Mouse (Mus musculus): ENCODE results near the gene Cacna2d3. TPM values are rescaled to one million over a fixed set of nuclear protein-coding genes. Genes with fewer than 3 reads are reported as not detected.

Gene Cacna2d3
- total RNA-seq, 2 experiments from 2014 or later, result 112 to 115 TPM

DNA sequence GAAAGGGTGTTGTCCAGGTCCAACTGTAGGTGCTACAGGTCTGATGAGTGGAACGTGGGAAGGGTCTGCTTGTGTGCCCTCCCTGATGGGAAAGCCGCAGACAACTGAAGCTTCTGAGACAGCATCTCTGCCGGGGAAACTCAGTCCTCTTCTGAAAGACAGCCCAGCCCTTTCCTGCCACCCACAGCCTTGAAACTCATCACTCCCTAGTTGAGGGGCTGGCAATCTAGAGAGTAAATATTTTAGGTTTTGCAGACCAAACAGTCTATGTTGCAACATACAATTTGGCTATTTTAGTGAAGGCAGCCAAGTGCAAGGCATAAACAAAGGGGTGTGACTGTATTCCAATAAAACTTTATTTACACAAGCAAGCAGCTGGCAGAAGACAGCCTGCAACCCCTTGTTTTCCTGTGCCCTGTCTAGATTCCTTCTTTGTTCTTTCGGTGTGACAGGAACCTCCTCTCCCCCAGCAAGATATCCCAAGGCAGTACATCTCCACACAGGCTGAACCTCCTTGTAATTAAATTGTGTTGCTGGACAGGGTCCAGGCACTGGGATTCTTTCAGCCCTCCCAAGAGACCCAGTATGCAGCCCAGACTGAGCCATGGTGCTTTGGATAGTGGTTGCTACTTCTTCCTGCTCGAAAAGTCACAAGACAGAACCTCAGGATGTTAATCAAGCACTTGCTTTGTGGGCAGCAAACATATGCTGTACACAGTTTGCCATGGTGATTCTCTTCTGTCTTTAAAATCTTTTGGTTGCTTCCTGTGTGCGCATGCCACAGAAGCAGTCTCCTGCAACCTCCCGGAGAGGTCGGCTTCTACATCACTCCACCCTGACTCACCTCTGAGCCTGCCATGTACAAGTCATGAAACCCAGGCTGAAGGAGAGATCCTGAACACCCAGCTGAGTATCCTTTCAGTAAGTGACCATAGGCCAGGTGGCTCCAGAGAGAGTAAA is 317.5 kb downstream of the Cacna2d3 start:
- no peak overlapping the region for H3K4me3 ChIP-seq
- DNase-seq (ENCODE audit: extremely low spot score in 1 of 2, low spot score in 2 of 2), result no peak
- no peak overlapping the region for H3K27ac ChIP-seq
- intact Hi-C loops (cut with DNase I), result no loop called here
- TF ChIP-seq CTCF (IDR thresholded peaks at IDR 0.05), result no peak

DNA sequence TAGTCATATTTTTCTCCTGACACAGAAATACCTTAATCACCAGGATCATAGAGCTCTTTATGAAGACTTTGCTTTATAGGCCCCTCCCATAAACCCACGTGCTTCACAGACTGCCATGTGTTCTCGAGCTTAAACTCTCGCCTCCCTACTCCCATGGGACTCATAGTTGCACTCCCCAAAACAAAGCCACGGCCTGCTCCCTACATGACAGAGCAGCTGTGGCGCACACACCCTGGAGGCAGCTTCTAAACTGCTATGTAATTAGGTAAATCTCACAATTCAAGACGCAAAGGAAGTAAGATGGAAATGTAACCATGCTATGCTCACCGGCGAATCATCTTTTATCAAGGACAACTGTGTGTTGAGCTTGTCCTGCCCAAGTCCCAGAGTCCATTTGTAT is 319.2 kb downstream of the Cacna2d3 start:
- Histone ChIP-seq H3K4me3 (no peak overlapping the region), H3K27ac (no peak overlapping the region)
- DNase-seq (ENCODE audit: extremely low spot score in 1 of 2, low spot score in 2 of 2), result no peak
- no peak for TF ChIP-seq CTCF (IDR thresholded peaks at IDR 0.05)
- intact Hi-C loops (cut with DNase I), result no loop called here

DNA sequence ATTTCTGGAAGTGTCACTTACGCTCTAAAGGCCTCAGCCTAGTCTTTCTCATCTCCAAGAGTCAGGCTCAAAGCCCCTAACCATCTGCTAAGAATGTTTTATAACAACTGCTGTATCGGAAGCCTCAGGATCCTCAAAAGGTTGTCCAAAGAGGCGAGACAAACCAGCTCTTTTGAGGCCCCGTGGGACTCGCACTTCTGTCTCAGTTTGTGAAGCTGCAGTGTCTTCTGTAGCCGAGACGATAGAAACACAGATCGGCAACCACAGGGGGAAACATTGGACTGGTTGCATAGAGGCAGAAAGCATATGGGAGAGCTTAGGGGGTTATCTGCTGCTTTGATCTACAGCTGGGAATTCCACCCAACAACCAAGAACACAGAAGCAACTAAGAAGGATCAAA is 327.9 kb downstream of the Cacna2d3 start:
- Histone ChIP-seq H3K27ac (no peak overlapping the region), H3K4me3 (no peak overlapping the region)
- intact Hi-C loops (cut with DNase I), result no loop called here
- TF ChIP-seq CTCF (IDR thresholded peaks at IDR 0.05), result no peak
- no peak for DNase-seq (ENCODE audit: extremely low spot score in 1 of 2, low spot score in 2 of 2)

- Histone ChIP-seq H3K27ac (no peak overlapping the region), H3K4me3 (no peak overlapping the region)
- intact Hi-C loops (cut with DNase I), result no loop called here
- no peak for DNase-seq (ENCODE audit: extremely low spot score in 1 of 2, low spot score in 2 of 2)
- TF ChIP-seq CTCF (IDR thresholded peaks at IDR 0.05), result no peak
Measured at GRCm38 (mm10) chr14:29392851-29393250, 328.8 kb downstream of the Cacna2d3 start.

DNA sequence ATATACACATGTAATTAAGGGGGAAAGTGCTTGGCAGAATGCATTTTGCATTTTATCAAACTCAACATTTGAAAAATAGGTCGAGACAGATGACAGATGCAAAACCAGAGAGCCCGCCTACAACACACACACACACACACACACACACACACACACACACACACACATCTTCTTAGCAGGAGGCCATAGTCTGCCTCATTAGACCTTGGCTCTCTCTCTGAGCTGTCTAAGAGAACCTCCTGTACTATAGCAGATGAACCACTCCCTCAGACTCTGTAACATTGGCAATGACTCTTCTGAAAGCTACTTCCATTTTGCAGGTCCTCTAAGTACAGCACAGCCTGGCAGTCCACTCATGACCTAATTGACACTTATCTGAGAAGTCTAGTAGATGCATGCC is 330.2 kb downstream of the Cacna2d3 start:
- intact Hi-C loops (cut with DNase I), result no loop called here
- no peak overlapping the region for H3K27ac ChIP-seq
- no peak overlapping the region for H3K4me3 ChIP-seq
- TF ChIP-seq CTCF (IDR thresholded peaks at IDR 0.05), result no peak
- DNase-seq (ENCODE audit: extremely low spot score in 1 of 2, low spot score in 2 of 2), result no peak

GRCm38 (mm10) chr14:29387761-29388160 is 333.9 kb downstream of the Cacna2d3 start:
- no peak overlapping the region for H3K27ac ChIP-seq
- intact Hi-C loops (cut with DNase I), result no loop called here
- TF ChIP-seq CTCF (IDR thresholded peaks at IDR 0.05), result no peak
- no peak overlapping the region for H3K4me3 ChIP-seq
- DNase-seq (ENCODE audit: extremely low spot score in 1 of 2, low spot score in 2 of 2), result no peak

DNA sequence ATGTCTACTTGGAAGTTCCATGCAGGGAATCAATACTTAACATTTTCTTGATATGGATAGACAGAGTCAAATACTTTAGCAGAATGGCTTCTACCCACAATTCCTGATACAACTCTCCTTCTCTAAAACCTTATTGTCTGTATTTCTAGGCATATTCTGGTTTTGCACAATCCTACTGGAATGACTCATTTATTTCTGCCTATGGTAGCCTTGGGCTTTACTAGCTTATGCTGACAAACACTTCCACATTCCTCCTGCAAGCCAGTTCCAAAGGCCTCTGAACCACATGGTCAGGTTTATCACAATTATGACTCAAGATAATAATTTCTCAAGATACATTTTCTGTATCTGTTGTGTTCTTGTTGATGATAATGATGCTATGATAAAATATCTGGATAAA is 336.2 kb downstream of the Cacna2d3 start:
- no peak for DNase-seq (ENCODE audit: extremely low spot score in 1 of 2, low spot score in 2 of 2)
- no peak for TF ChIP-seq CTCF (IDR thresholded peaks at IDR 0.05)
- intact Hi-C loops (cut with DNase I), result no loop called here

GRCm38 (mm10) chr14:29382786-29383185 is 338.9 kb downstream of the Cacna2d3 start:
- intact Hi-C loops (cut with DNase I), result no loop called here
- H3K4me3 ChIP-seq, result no peak overlapping the region
- H3K27ac ChIP-seq, result no peak overlapping the region
- TF ChIP-seq CTCF (IDR thresholded peaks at IDR 0.05), result no peak
- DNase-seq (ENCODE audit: extremely low spot score in 1 of 2, low spot score in 2 of 2), result no peak

More for the DNA sequence above, 336.2 kb downstream of the Cacna2d3 start:
- no peak overlapping the region for H3K4me3 ChIP-seq
- no peak overlapping the region for H3K27ac ChIP-seq

DNA sequence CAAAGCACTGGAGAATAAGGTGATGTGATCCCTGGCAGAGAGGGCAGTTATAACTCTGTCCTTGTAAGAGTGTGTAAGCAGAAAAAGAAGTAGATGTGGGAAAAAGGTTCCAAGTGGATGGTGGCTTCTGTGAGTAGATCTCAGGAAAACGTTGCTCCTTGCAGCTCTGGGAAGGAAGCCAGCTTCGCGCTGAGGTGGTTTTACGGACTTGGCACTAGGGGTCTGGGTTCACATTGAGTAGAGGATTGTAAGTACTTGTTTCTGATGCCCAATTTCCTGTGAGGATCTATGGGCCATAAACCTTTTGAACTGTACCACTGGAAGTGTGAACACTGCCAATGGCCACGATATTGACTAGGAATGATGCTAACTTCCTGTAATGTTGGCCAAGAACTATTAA is 354.8 kb downstream of the Cacna2d3 start:
- TF ChIP-seq CTCF (IDR thresholded peaks at IDR 0.05), result no peak
- intact Hi-C loops (cut with DNase I), result no loop called here
- Histone ChIP-seq H3K27ac (no peak overlapping the region), H3K4me3 (no peak overlapping the region)
- no peak for DNase-seq (ENCODE audit: extremely low spot score in 1 of 2, low spot score in 2 of 2)

DNA sequence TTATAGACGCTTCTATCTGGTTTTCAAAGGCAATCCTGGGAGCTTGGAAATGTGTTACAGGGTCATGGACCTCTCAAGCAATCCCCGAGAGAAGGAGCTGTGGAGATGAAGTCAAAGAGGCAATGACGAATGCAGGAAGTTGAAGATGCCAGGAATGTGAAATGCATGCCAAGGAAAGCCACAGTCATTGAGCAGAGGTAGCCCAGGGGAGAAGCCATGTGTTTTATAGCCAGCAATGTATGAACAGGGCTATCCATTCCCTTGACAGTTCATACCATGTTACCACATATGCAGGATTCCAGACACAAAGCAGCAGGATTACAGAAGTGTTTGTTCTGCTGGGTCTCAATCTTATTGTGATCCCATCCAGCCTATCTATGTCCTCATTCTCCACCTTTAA is 359.2 kb downstream of the Cacna2d3 start:
- DNase-seq (ENCODE audit: extremely low spot score in 1 of 2, low spot score in 2 of 2), result no peak
- Histone ChIP-seq H3K27ac (no peak overlapping the region), H3K4me3 (no peak overlapping the region)
- intact Hi-C loops (cut with DNase I), result no loop called here
- no peak for TF ChIP-seq CTCF (IDR thresholded peaks at IDR 0.05)

DNA sequence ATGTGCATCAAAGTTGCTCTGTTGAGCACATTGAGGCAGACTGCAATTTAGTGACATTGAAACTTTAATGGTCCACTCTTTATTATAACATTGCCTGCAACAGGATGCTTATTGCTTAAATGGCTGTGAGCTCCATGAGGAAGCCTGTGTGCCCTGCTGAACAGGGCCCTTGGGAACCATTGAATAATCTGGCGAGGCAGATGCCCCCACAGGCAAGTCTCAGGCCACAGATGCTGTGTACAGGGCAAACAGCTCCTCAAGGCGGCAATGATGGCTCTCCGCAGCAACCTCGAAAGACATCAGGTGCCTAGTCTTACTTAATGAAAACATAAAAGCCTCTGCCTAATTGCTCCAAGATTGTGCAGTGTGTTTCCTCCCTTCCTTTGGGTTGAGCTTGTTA is 371.0 kb downstream of the Cacna2d3 start:
- TF ChIP-seq CTCF (IDR thresholded peaks at IDR 0.05), result no peak
- intact Hi-C loops (cut with DNase I), result no loop called here
- DNase-seq (ENCODE audit: extremely low spot score in 1 of 2, low spot score in 2 of 2), result no peak
- Histone ChIP-seq H3K4me3 (no peak overlapping the region), H3K27ac (no peak overlapping the region)

DNA sequence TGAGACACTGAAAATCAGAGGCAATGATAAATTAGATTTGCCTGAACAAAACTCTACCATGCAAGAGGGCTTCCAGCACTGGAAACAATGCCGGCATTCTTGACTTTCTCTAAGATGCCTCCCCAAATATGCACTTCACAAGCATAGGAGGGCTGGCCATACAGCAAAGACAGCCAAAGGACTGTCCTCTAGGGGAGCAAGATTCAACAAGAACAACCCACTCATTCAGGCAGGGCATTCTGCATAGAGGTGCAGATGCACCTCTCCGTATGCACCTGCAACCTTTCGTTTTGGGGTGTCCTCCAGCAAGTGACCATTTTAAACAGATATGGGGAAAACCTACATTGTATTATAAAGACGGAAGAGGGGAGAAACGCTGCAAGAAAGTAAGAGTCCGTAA is 380.1 kb downstream of the Cacna2d3 start:
- no peak overlapping the region for H3K27ac ChIP-seq
- DNase-seq (ENCODE audit: extremely low spot score in 1 of 2, low spot score in 2 of 2), result no peak
- H3K4me3 ChIP-seq, result no peak overlapping the region
- TF ChIP-seq CTCF (IDR thresholded peaks at IDR 0.05), result no peak; the same call in none of the 2 replicates
- intact Hi-C loops (cut with DNase I), result no loop called here

DNA sequence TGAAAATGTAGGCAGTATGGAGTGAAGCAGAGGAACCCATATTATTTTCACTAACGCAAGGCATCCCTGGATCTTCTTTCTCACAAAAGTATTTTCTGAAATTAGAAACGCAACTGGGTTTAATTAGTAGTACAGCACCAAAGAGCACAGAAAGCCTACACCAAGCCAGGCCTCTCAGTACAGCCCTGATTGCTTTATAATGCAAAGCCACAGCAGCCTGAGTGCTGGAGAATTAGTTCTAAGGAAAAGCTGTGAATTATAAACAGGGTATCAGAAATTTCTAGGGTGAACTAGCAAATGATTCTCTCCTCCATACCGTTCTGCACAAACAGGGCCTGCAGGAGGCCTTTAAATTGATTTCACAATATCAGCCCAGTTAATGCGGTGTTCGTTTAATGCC is 380.9 kb downstream of the Cacna2d3 start:
- DNase-seq (ENCODE audit: extremely low spot score in 1 of 2, low spot score in 2 of 2), result no peak
- no peak overlapping the region for H3K27ac ChIP-seq
- no peak overlapping the region for H3K4me3 ChIP-seq
- no peak for TF ChIP-seq CTCF (IDR thresholded peaks at IDR 0.05)
- intact Hi-C loops (cut with DNase I), result no loop called here
